Mouse (Mus musculus) midbrain, postnatal 0 days (tissue): ENCODE results near the gene Copg2. TPM values are rescaled to one million over a fixed set of nuclear protein-coding genes. Genes with fewer than 3 reads are reported as not detected.
A peak's percentile ranks its signal among the peaks of the same experiment; 100 is the strongest.

Experiments used
- ATAC-seq: fragments of 200-750 bp; cut with Nextera tagmentation; 2 replicates; pipeline ENCODE4 v1.8.0; 2017; ENCODE audit warnings: moderate number of reproducible peaks, mild to moderate bottlenecking, moderate TSS enrichment, moderate library complexity; ENCODE audit not compliant: low FRiP score
- DNase-seq: peaks from one replicate; pipeline ENCODE4 v3.0.0-alpha.2; 2015; ENCODE audit warnings: low spot score
- H3K27ac ChIP-seq: fragments of 300-500 bp; sonication (generic); 2 replicates; pipeline ENCODE4 v1.5.1; 2014; ENCODE audit warnings: low read depth, mild to moderate bottlenecking, low read length, mixed read lengths
- H3K27me3 ChIP-seq: fragments of 300-500 bp; sonication (generic); 2 replicates; pipeline ENCODE4 v1.6.1; 2014; ENCODE audit warnings: low read length, control low read depth, mixed read lengths; ENCODE audit not compliant: insufficient read depth
- H3K36me3 ChIP-seq: fragments of 300-500 bp; sonication (generic); 2 replicates; pipeline ENCODE4 v1.6.1; 2014; ENCODE audit warnings: low read length, control low read depth, mixed read lengths; ENCODE audit not compliant: insufficient read depth
- H3K4me1 ChIP-seq: fragments of 300-500 bp; sonication (generic); 2 replicates; pipeline ENCODE4 v1.6.1; 2014; ENCODE audit warnings: mild to moderate bottlenecking, control low read depth, antibody characterized with exemption, low read length, mixed read lengths; ENCODE audit not compliant: insufficient read depth
- H3K4me2 ChIP-seq: fragments of 300-500 bp; sonication (generic); 2 replicates; pipeline ENCODE4 v1.6.1; 2014; ENCODE audit warnings: low read depth, mild to moderate bottlenecking, low read length, mixed read lengths; ENCODE audit not compliant: poor library complexity, severe bottlenecking
- H3K4me3 ChIP-seq: fragments of 300-500 bp; sonication (generic); 2 replicates; pipeline ENCODE4 v1.5.1; 2014; ENCODE audit warnings: low read depth, mild to moderate bottlenecking, low read length, moderate library complexity
- H3K9ac ChIP-seq: fragments of 300-500 bp; sonication (generic); replicated peaks from 2 replicates; pipeline ENCODE4 v1.6.1; 2014; ENCODE audit warnings: mild to moderate bottlenecking, low read length, moderate library complexity, mixed read lengths; ENCODE audit not compliant: poor library complexity, severe bottlenecking
- H3K9me3 ChIP-seq: fragments of 300-500 bp; sonication (generic); 2 replicates; pipeline ENCODE4 v1.6.1; 2016; ENCODE audit warnings: low read length, control low read depth
- CTCF ChIP-seq: IDR thresholded peaks from 2 replicates; pipeline ENCODE4 v1.5.1; 2016; ENCODE audit warnings: antibody characterized with exemption, mild to moderate bottlenecking
- WGBS: fragments of 180-500 bp; shearing (Covaris S2); extraction: QIAGEN DNeasy Blood & Tissue Kit; methylation state at CpG from one replicate; pipeline ENCODE4 v1.1.7; 2014; 5-methylcytosine and 5-hydroxymethylcytosine counted together
- polyA plus RNA-seq: library from polyadenylated mRNA; unstranded; fragments of >200 nt; fragmentation: Nextera tagmentation; extraction: Ambion mirVana; gene quantifications from 2 replicates; pipeline ENCODE4 v1.2.1, GENCODE M21; 2015
- total RNA-seq: library from RNA; depleted of rRNA; stranded (reverse); fragments of >200 nt; gene quantifications from 2 replicates; pipeline ENCODE4 v1.2.3, GENCODE M21; 2014

Gene Copg2
- total and polyA plus RNA-seq, 2 experiments from 2014 or later: 30.0 to 39.3 TPM

- DNase-seq: no peak
- no peak for TF ChIP-seq CTCF
- Histone ChIP-seq H3K4me1 (peaks cover 11% of the 10 kb centered on the region), H3K4me2 (no peak within 1 kb of the TSS), H3K9me3 (no peaks in the 10 kb centered on the region), H3K4me3 (no peak within 1 kb of the TSS), H3K27ac (peak within 1 kb of the TSS; percentile 77), H3K9ac (no peak within 1 kb of the TSS), H3K27me3 (no peaks in the 10 kb centered on the region), H3K36me3 (no peaks in the 10 kb centered on the region)
- 59% methylated on average over 7 of the region's 7 CpGs for WGBS
- ATAC-seq: no peak
These were observed 173.3 kb downstream of the Copg2 start, which contains the start of gene Mest for GRCm38 (mm10) chr6:30723331-30723730. Mest (plus strand) TSS chr6:30723547.

- peak overlapping the region; percentile 77 for H3K27ac ChIP-seq
- peaks cover 11% of the 10 kb centered on the region for H3K4me1 ChIP-seq
- peak; percentile 90 for ATAC-seq
- H3K9me3 ChIP-seq: no peaks in the 10 kb centered on the region
- no peaks in the 10 kb centered on the region for H3K36me3 ChIP-seq
- H3K4me2 ChIP-seq: no peak overlapping the region
- WGBS: 33% methylated on average over 4 of the region's 4 CpGs
- H3K4me3 ChIP-seq: no peak overlapping the region
- no peaks in the 10 kb centered on the region for H3K27me3 ChIP-seq
- peak; percentile 68 for DNase-seq
- no peak overlapping the region for H3K9ac ChIP-seq
- no peak for TF ChIP-seq CTCF
These were observed 174.0 kb downstream of the Copg2 start for GRCm38 (mm10) chr6:30722385-30723164.

GRCm38 (mm10) chr6:30716796-30717195 is 179.8 kb downstream of the Copg2 start:
- 0 out of 2 replicates have a peak, but pooled peaks cover 1% of the 10 kb centered on the region for H3K4me1 ChIP-seq
- H3K4me3 ChIP-seq: no peak overlapping the region
- no peaks in the 10 kb centered on the region for H3K9me3 ChIP-seq
- H3K27me3 ChIP-seq: no peaks in the 10 kb centered on the region
- no peaks in the 10 kb centered on the region for H3K36me3 ChIP-seq
- no peak overlapping the region for H3K4me2 ChIP-seq
- no peak overlapping the region for H3K9ac ChIP-seq
- no peak for TF ChIP-seq CTCF
- H3K27ac ChIP-seq: no peak overlapping the region
- WGBS: 76% methylated on average over 7 of the region's 7 CpGs
- ATAC-seq (no peak), DNase-seq (no peak)

- H3K36me3 ChIP-seq: no peaks in the 10 kb centered on the region
- no peak for TF ChIP-seq CTCF
- H3K9me3 ChIP-seq: no peaks in the 10 kb centered on the region
- ATAC-seq: no peak
- no peaks in the 10 kb centered on the region for H3K4me1 ChIP-seq
- H3K4me3 ChIP-seq: no peak overlapping the region
- H3K27me3 ChIP-seq: no peaks in the 10 kb centered on the region
- no peak overlapping the region for H3K27ac ChIP-seq
- WGBS: 80% methylated on average over 5 of the region's 5 CpGs
- no peak overlapping the region for H3K4me2 ChIP-seq
- no peak for DNase-seq
- no peak overlapping the region for H3K9ac ChIP-seq
These were observed 181.6 kb downstream of the Copg2 start for GRCm38 (mm10) chr6:30714891-30715471.

- Histone ChIP-seq H3K27me3 (no peaks in the 10 kb centered on the region), H3K4me3 (no peak overlapping the region), H3K9ac (no peak overlapping the region), H3K9me3 (no peaks in the 10 kb centered on the region), H3K4me1 (no peaks in the 10 kb centered on the region), H3K4me2 (no peak overlapping the region), H3K27ac (no peak overlapping the region), H3K36me3 (no peaks in the 10 kb centered on the region)
- TF ChIP-seq CTCF: no peak
- WGBS: 58% methylated on average over 11 of the region's 11 CpGs
- DNase-seq (no peak), ATAC-seq (no peak)
These were observed 182.7 kb downstream of the Copg2 start for GRCm38 (mm10) chr6:30713896-30714295.

- TF ChIP-seq CTCF: no peak
- Histone ChIP-seq H3K36me3 (no peaks in the 10 kb centered on the region), H3K4me2 (no peak overlapping the region), H3K9me3 (no peaks in the 10 kb centered on the region), H3K4me1 (no peaks in the 10 kb centered on the region), H3K9ac (no peak overlapping the region), H3K27ac (no peak overlapping the region), H3K27me3 (no peaks in the 10 kb centered on the region), H3K4me3 (no peak overlapping the region)
- WGBS: 84% methylated on average over 6 of the region's 6 CpGs
- ATAC-seq (no peak), DNase-seq (no peak)
These were observed 183.1 kb downstream of the Copg2 start for GRCm38 (mm10) chr6:30713455-30713854.
